Comparison of ENCODE assay signal across 15 mouse cellular contexts in the genomic region with DNA sequence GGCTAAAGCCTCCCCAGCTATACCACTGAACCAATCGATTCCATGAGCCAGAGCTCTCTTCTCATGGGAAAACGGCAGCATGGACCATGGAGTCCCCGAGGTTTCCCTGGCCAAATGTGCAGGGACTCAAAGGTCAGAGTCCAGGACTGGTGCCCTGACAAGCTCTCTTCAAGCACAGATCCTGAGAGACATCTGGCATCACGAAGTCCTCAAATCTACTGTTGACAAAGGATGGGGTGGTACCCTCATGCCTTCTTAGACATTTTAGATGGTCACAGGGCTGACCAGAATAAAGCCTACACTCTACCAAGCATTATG.
DNase-seq lines count a peak whose midpoint lies in the region; ATAC-seq and TF ChIP-seq lines count a peak whose summit lies in the region.
"Had no signal": no experiment of that assay in that cellular context is flagged by ENCODE, and none has a peak within 500 bp of the region (broad histone marks: within the 10 kb centered on the region; RNA-seq: fewer than 3 reads in every experiment).

No protein-coding gene starts in this region.

- no peak for TF ChIP-seq CTCF in liver, adult 2 months (IDR thresholded peaks at IDR 0.05; ENCODE audit: low read depth, low read length)

- H3K9me3 ChIP-seq in hindbrain, embryonic 11.5 days (ENCODE audit: control insufficient read depth, low read length) = no peaks in the 10 kb centered on the region
- no peaks in the 10 kb centered on the region for H3K9me3 ChIP-seq in hindbrain, embryonic 16.5 days (ENCODE audit: control insufficient read depth, low read length)
- H3K9me3 ChIP-seq in intestine, embryonic 15.5 days = no peaks in the 10 kb centered on the region
- H3K9me3 ChIP-seq in neural tube, embryonic 15.5 days (replicated peaks) = no peaks in the 10 kb centered on the region
- no peaks in the 10 kb centered on the region for H3K9me3 ChIP-seq in midbrain, embryonic 13.5 days
- H3K9me3 ChIP-seq: midbrain, embryonic 12.5 days had no signal

- H3K27me3 ChIP-seq in hindbrain, embryonic 11.5 days (ENCODE audit: control insufficient read depth, insufficient read depth, low read length) = no peaks in the 10 kb centered on the region
- H3K27me3 ChIP-seq in hindbrain, embryonic 16.5 days (replicated peaks; ENCODE audit: control insufficient read depth, insufficient read depth, low read length) = no peaks in the 10 kb centered on the region
- H3K27me3 ChIP-seq in liver, adult 2 months (ENCODE audit: control insufficient read depth, insufficient read depth, low read length) = no peaks in the 10 kb centered on the region
- no peaks in the 10 kb centered on the region for H3K27me3 ChIP-seq in intestine, embryonic 15.5 days (replicated peaks)
- H3K27me3 ChIP-seq in neural tube, embryonic 15.5 days (replicated peaks) = no peaks in the 10 kb centered on the region
- no peaks in the 10 kb centered on the region for H3K27me3 ChIP-seq in midbrain, embryonic 13.5 days
- H3K27me3 ChIP-seq: midbrain, embryonic 12.5 days had no signal

- H3K36me3 ChIP-seq in hindbrain, embryonic 11.5 days (ENCODE audit: control insufficient read depth, insufficient read depth, low read length) = no peaks in the 10 kb centered on the region
- H3K36me3 ChIP-seq in hindbrain, embryonic 16.5 days (ENCODE audit: control insufficient read depth, insufficient read depth, low read length) = peaks cover 7% of the 10 kb centered on the region
- no peaks in the 10 kb centered on the region for H3K36me3 ChIP-seq in liver, adult 2 months (ENCODE audit: control insufficient read depth, insufficient read depth, low read length)
- H3K36me3 ChIP-seq in intestine, embryonic 15.5 days = no peaks in the 10 kb centered on the region
- peaks cover 3% of the 10 kb centered on the region; the same call in 1 of the 2 replicates for H3K36me3 ChIP-seq in neural tube, embryonic 15.5 days
- peaks cover 17% of the 10 kb centered on the region for H3K36me3 ChIP-seq in midbrain, embryonic 13.5 days

- no peak for TF ChIP-seq POLR2A in liver, adult 2 months (IDR thresholded peaks at IDR 0.05; ENCODE audit: extremely low read depth, insufficient read depth, low read length)

- ATAC-seq in hindbrain, embryonic 11.5 days (ENCODE audit: low FRiP score) = no peak
- no peak for ATAC-seq in hindbrain, embryonic 16.5 days
- ATAC-seq in intestine, embryonic 15.5 days = peak; percentile 12; the same call in 1 of the 2 replicates
- no peak for ATAC-seq in neural tube, embryonic 15.5 days (ENCODE audit: low FRiP score)
- no peak for ATAC-seq in midbrain, embryonic 13.5 days
- ATAC-seq: lung, postnatal 0 days had no signal

- WGBS in hindbrain, embryonic 11.5 days = 71% methylated on average over 4 of the region's 4 CpGs
- WGBS in hindbrain, embryonic 16.5 days = 74% methylated on average over 4 of the region's 4 CpGs
- 42% methylated on average over 4 of the region's 4 CpGs for WGBS in liver, adult 2 months
- 74% methylated on average over 4 of the region's 4 CpGs for WGBS in intestine, embryonic 15.5 days
- 53% methylated on average over 4 of the region's 4 CpGs for WGBS in neural tube, embryonic 15.5 days
- 81% methylated on average over 4 of the region's 4 CpGs for WGBS in midbrain, embryonic 13.5 days

- 0 out of 2 replicates have a peak, but pooled peaks cover 4% of the 10 kb centered on the region for H3K4me1 ChIP-seq in hindbrain, embryonic 11.5 days (replicated peaks; ENCODE audit: control insufficient read depth, insufficient read depth, low read length)
- peaks cover 5% of the 10 kb centered on the region for H3K4me1 ChIP-seq in hindbrain, embryonic 16.5 days (ENCODE audit: control insufficient read depth, insufficient read depth, low read depth, low read length)
- H3K4me1 ChIP-seq in liver, adult 2 months (ENCODE audit: control insufficient read depth, insufficient read depth, low read length) = no peaks in the 10 kb centered on the region
- peaks cover 22% of the 10 kb centered on the region; the same call in 1 of the 2 replicates for H3K4me1 ChIP-seq in intestine, embryonic 15.5 days (replicated peaks)
- peaks cover 25% of the 10 kb centered on the region for H3K4me1 ChIP-seq in neural tube, embryonic 15.5 days
- H3K4me1 ChIP-seq in midbrain, embryonic 13.5 days (replicated peaks) = peaks cover 14% of the 10 kb centered on the region

- H3K27ac ChIP-seq in hindbrain, embryonic 11.5 days (ENCODE audit: low read depth, low read length) = 0 out of 2 replicates have a peak overlapping the region, but pooled peaks have one; percentile 56
- no peak overlapping the region for H3K27ac ChIP-seq in hindbrain, embryonic 16.5 days (ENCODE audit: low read depth, low read length)
- H3K27ac ChIP-seq in liver, adult 2 months (replicated peaks; ENCODE audit: insufficient read depth, low read depth, low read length) = no peak overlapping the region
- H3K27ac ChIP-seq in intestine, embryonic 15.5 days = no peak overlapping the region
- 0 out of 2 replicates have a peak overlapping the region, but pooled peaks have one; percentile 15 for H3K27ac ChIP-seq in neural tube, embryonic 15.5 days (replicated peaks)
- H3K27ac ChIP-seq in midbrain, embryonic 13.5 days = no peak overlapping the region
- H3K27ac ChIP-seq: midbrain, embryonic 12.5 days had no signal

- no peak overlapping the region for H3K9ac ChIP-seq in hindbrain, embryonic 11.5 days (ENCODE audit: low read depth, low read length)
- H3K9ac ChIP-seq in hindbrain, embryonic 16.5 days (ENCODE audit: low read depth, low read length) = no peak overlapping the region
- H3K9ac ChIP-seq in liver, adult 2 months (ENCODE audit: low read depth, low read length) = no peak overlapping the region
- no peak overlapping the region for H3K9ac ChIP-seq in intestine, embryonic 15.5 days
- H3K9ac ChIP-seq in neural tube, embryonic 15.5 days (replicated peaks) = 0 out of 2 replicates have a peak overlapping the region, but pooled peaks have one; percentile 10
- H3K9ac ChIP-seq in midbrain, embryonic 13.5 days (replicated peaks) = no peak overlapping the region
- H3K9ac ChIP-seq: midbrain, embryonic 12.5 days had no signal

- H3K4me3 ChIP-seq in hindbrain, embryonic 11.5 days (ENCODE audit: low read depth, low read length) = no peak overlapping the region
- no peak overlapping the region for H3K4me3 ChIP-seq in hindbrain, embryonic 16.5 days (ENCODE audit: low read length)
- H3K4me3 ChIP-seq in liver, adult 2 months (ENCODE audit: insufficient read depth, low read depth, low read length) = no peak overlapping the region
- H3K4me3 ChIP-seq in intestine, embryonic 15.5 days (replicated peaks) = no peak overlapping the region
- H3K4me3 ChIP-seq in neural tube, embryonic 15.5 days (replicated peaks) = no peak overlapping the region
- H3K4me3 ChIP-seq in midbrain, embryonic 13.5 days (replicated peaks) = no peak overlapping the region
- H3K4me3 ChIP-seq: midbrain, embryonic 12.5 days; myocyte had no signal

- DNase-seq in hindbrain, embryonic 11.5 days (ENCODE audit: low spot score) = no peak
- peak; percentile 67 for DNase-seq in liver, adult 2 months (ENCODE audit: extremely low read depth, low read depth, low spot score)
- DNase-seq in liver = no peak
- DNase-seq: adrenal gland, adult 2 months; gastrocnemius, postnatal 10 days; heart, adult 18-20 months; kidney, adult 11 months; retina, postnatal 1 day had no signal

- H3K79me2 ChIP-seq in liver, adult 2 months (ENCODE audit: control insufficient read depth, insufficient read depth, low read length) = no peaks in the 10 kb centered on the region

- no peak overlapping the region for H3K4me2 ChIP-seq in hindbrain, embryonic 11.5 days (replicated peaks; ENCODE audit: low read depth, low read length)
- H3K4me2 ChIP-seq in hindbrain, embryonic 16.5 days (ENCODE audit: low read length) = no peak overlapping the region
- H3K4me2 ChIP-seq in intestine, embryonic 15.5 days (replicated peaks) = no peak overlapping the region
- H3K4me2 ChIP-seq in neural tube, embryonic 15.5 days = no peak overlapping the region
- H3K4me2 ChIP-seq in midbrain, embryonic 13.5 days (replicated peaks) = no peak overlapping the region
- H3K4me2 ChIP-seq: midbrain, embryonic 12.5 days had no signal

Comparison
In these comparisons a context has a peak if more than half of its experiments do, and no peak if none do; other contexts are left out.
1. H3K27ac ChIP-seq: peak in hindbrain, embryonic 11.5 days (single experiment) and neural tube, embryonic 15.5 days (single experiment); none in hindbrain, embryonic 16.5 days (single experiment), liver, adult 2 months (single experiment), intestine, embryonic 15.5 days (single experiment) and midbrain, embryonic 13.5 days (single experiment).